Mouse (Mus musculus) midbrain, embryonic 12.5 days (tissue): Measurements from ENCODE around the gene Slc17a6. TPM values are rescaled to one million over a fixed set of nuclear protein-coding genes. Genes with fewer than 3 reads are reported as not detected.

Source experiments
- ATAC-seq: fragments of 200-750 bp; cut with Nextera tagmentation; 2 replicates; pipeline ENCODE4 v1.8.0; 2017; ENCODE audit warnings: low read depth, moderate TSS enrichment, moderate library complexity; ENCODE audit not compliant: low FRiP score
- H3K27ac ChIP-seq: fragments of 300-500 bp; sonication (generic); replicated peaks from 2 replicates; pipeline ENCODE4 v1.5.1; 2016; ENCODE audit warnings: mild to moderate bottlenecking
- H3K27me3 ChIP-seq: fragments of 300-500 bp; sonication (generic); 2 replicates; pipeline ENCODE4 v1.6.1; 2016; ENCODE audit warnings: mild to moderate bottlenecking
- H3K36me3 ChIP-seq: fragments of 300-500 bp; sonication (generic); 2 replicates; pipeline ENCODE4 v1.6.1; 2016
- H3K4me1 ChIP-seq: fragments of 300-500 bp; sonication (generic); 2 replicates; pipeline ENCODE4 v1.6.1; 2016
- H3K4me2 ChIP-seq: fragments of 300-500 bp; sonication (generic); replicated peaks from 2 replicates; pipeline ENCODE4 v1.6.1; 2016; ENCODE audit warnings: mild to moderate bottlenecking, moderate library complexity
- H3K4me3 ChIP-seq: fragments of 300-500 bp; sonication (generic); 2 replicates; pipeline ENCODE4 v1.5.1; 2016; ENCODE audit warnings: mild to moderate bottlenecking
- H3K9ac ChIP-seq: fragments of 300-500 bp; sonication (generic); replicated peaks from 2 replicates; pipeline ENCODE4 v1.6.1; 2016; ENCODE audit warnings: mild to moderate bottlenecking, moderate library complexity
- H3K9me3 ChIP-seq: fragments of 300-500 bp; sonication (generic); 2 replicates; pipeline ENCODE4 v1.6.1; 2016; ENCODE audit warnings: mild to moderate bottlenecking
- WGBS: fragments of 180-500 bp; shearing (Covaris S2); methylation state at CpG from one replicate; pipeline ENCODE4 v1.1.7; 2016; 5-methylcytosine and 5-hydroxymethylcytosine counted together
- polyA plus RNA-seq: library from polyadenylated mRNA; unstranded; fragments of >200 nt; fragmentation: Nextera tagmentation; extraction: Ambion mirVana; gene quantifications from 2 replicates; pipeline ENCODE4 v1.2.1, GENCODE M21; 2016

The Slc17a6 gene
- polyA plus RNA-seq, 1 experiment from 2014 or later = 52.6 TPM

GRCm38 (mm10) chr7:51626451-51627000 is 4.7 kb downstream of the Slc17a6 start:
- no peak for ATAC-seq
- peaks cover 22% of the 10 kb centered on the region for H3K4me1 ChIP-seq
- WGBS = under 1% methylated on average over 16 of the region's 16 CpGs
- H3K27me3 ChIP-seq = peaks cover 69% of the 10 kb centered on the region
- peak overlapping the region; percentile 53 for H3K4me2 ChIP-seq
- peak overlapping the region; percentile 92 for H3K27ac ChIP-seq
- H3K36me3 ChIP-seq = no peaks in the 10 kb centered on the region
- peak overlapping the region; percentile 40 for H3K4me3 ChIP-seq
- H3K9me3 ChIP-seq = no peaks in the 10 kb centered on the region
- peak overlapping the region; percentile 70 for H3K9ac ChIP-seq

- WGBS = under 1% methylated on average over 26 of the region's 26 CpGs
Measured at GRCm38 (mm10) chr7:51627001-51627631, 5.3 kb downstream of the Slc17a6 start.

DNA sequence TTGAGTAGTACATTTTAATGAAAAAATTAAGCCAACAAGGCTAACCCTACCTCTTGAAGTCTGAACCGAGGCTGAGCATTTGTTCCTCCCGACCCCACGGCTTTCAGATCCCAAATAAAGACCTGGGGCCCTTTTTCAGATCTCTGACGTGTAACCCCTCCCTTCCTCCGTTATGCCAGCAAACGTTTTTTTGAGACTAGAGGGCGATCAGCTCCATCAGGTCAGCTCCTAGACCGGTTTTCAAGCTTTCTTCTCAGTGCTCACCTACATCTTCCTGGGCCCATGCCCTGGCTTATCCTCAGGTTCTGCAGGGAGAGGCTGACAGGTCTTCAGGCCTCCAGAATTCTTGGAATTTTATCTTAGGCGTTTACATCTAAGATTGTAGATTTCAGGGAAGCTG is 5.9 kb downstream of the Slc17a6 start:
- peaks cover 60% of the 10 kb centered on the region for H3K27me3 ChIP-seq
- under 1% methylated on average over 9 of the region's 9 CpGs for WGBS
- peak overlapping the region; percentile 53 for H3K4me2 ChIP-seq
- ATAC-seq = no peak; the same call in 1 of the 2 replicates
- peak overlapping the region; percentile 92 for H3K27ac ChIP-seq
- no peaks in the 10 kb centered on the region for H3K36me3 ChIP-seq
- H3K4me3 ChIP-seq = peak overlapping the region; percentile 40
- peak overlapping the region; percentile 70 for H3K9ac ChIP-seq
- H3K4me1 ChIP-seq = peaks cover 20% of the 10 kb centered on the region
- H3K9me3 ChIP-seq = no peaks in the 10 kb centered on the region

More at GRCm38 (mm10) chr7:51627001-51627631, 5.3 kb downstream of the Slc17a6 start:
- Histone ChIP-seq H3K27me3 (peaks cover 65% of the 10 kb centered on the region), H3K9me3 (no peaks in the 10 kb centered on the region), H3K4me3 (peak overlapping the region; percentile 40), H3K36me3 (no peaks in the 10 kb centered on the region), H3K27ac (peak overlapping the region; percentile 92), H3K4me1 (peaks cover 19% of the 10 kb centered on the region), H3K9ac (peak overlapping the region; percentile 70), H3K4me2 (peak overlapping the region; percentile 53)
- ATAC-seq = peak; percentile 91

DNA sequence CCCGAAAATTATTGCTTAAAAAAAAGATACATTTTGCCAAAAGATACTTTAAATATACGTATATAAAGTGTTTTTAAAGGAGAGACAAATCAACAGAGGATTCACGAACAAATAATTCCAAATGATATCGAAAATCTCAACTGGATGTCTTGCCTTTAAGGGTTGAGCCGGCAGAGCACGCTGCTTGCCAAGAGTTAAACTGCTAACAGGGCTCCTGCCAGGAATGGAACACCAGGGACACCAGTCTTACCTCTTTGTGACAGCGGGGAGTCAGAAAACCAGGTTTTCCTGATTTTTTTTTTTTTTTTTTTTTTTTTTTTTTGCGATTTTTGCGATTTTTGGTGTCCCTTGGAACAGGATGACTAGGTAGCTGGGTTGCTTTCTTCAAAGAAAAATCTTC is 6.5 kb downstream of the Slc17a6 start:
- Histone ChIP-seq H3K4me3 (0 out of 2 replicates have a peak overlapping the region, but pooled peaks have one; percentile 13), H3K27ac (peak overlapping the region; percentile 61; the same call in 1 of the 2 replicates), H3K27me3 (peaks cover 58% of the 10 kb centered on the region), H3K9me3 (no peaks in the 10 kb centered on the region), H3K4me1 (peaks cover 25% of the 10 kb centered on the region), H3K36me3 (no peaks in the 10 kb centered on the region), H3K9ac (no peak overlapping the region), H3K4me2 (peak overlapping the region; percentile 53)
- no peak for ATAC-seq
- 3% methylated on average over 9 of the region's 9 CpGs for WGBS

- Histone ChIP-seq H3K9ac (peak overlapping the region; percentile 44), H3K27ac (peak overlapping the region; percentile 83), H3K36me3 (no peaks in the 10 kb centered on the region), H3K4me1 (peaks cover 27% of the 10 kb centered on the region), H3K27me3 (peaks cover 50% of the 10 kb centered on the region), H3K4me3 (peak overlapping the region; percentile 24), H3K9me3 (no peaks in the 10 kb centered on the region), H3K4me2 (peak overlapping the region; percentile 46)
- whole genome bisulfite sequencing = 4% methylated on average over 3 of the region's 3 CpGs
- no peak for ATAC-seq
Measured at GRCm38 (mm10) chr7:51629206-51629605, 7.4 kb downstream of the Slc17a6 start.

- H3K4me1 ChIP-seq = peaks cover 20% of the 10 kb centered on the region
- 62% methylated on average over 3 of the region's 3 CpGs for WGBS
- H3K27me3 ChIP-seq = peaks cover 30% of the 10 kb centered on the region
- no peaks in the 10 kb centered on the region for H3K9me3 ChIP-seq
- H3K4me3 ChIP-seq = peak overlapping the region; percentile 25
- ATAC-seq = no peak
- peak overlapping the region; percentile 44 for H3K9ac ChIP-seq
- H3K4me2 ChIP-seq = peak overlapping the region; percentile 44
- no peaks in the 10 kb centered on the region for H3K36me3 ChIP-seq
- peak overlapping the region; percentile 81 for H3K27ac ChIP-seq
Measured at GRCm38 (mm10) chr7:51631171-51631570, 9.4 kb downstream of the Slc17a6 start.

DNA sequence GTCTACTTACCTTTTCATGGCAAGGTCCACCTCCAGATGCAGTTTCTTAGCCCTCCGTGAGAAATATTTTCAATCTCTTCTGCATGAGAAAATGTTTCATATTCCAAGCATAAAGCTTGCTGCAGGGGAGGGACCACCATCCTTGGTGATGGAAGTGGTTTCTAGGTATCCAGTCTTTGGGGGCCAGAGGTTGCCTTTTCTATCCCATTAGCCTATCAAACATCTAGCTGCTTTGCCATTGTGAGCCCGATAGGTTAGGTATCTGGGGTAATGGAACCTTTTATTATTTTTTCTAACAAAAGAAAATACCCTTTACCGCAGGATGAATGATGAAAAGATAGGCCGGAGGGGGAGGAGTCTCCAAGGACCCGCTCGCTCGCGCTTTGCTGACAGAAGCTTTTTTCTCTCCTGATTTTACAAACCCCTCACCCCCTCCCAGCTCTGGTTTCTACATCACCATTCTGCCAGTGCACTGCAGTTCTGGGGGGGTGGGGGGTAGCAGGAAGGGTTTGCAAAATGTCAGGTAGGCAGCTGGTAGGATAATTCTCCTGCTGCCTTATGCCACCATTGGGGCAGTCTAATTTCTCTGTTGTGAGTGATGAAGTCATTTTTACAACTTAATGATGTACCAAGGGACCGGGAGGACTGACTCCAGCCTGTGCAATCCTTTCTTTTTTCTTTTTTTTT is 10.9 kb downstream of the Slc17a6 start:
- Histone ChIP-seq H3K4me1 (peaks cover 11% of the 10 kb centered on the region), H3K27ac (peak overlapping the region; percentile 83), H3K9ac (no peak overlapping the region)

GRCm38 (mm10) chr7:51633230-51633844 is 11.5 kb downstream of the Slc17a6 start:
- peak; percentile 68 for ATAC-seq
- Histone ChIP-seq H3K27ac (peak overlapping the region; percentile 83), H3K27me3 (peaks cover 12% of the 10 kb centered on the region), H3K4me3 (no peak overlapping the region), H3K4me1 (peaks cover 9% of the 10 kb centered on the region), H3K9me3 (no peaks in the 10 kb centered on the region), H3K36me3 (no peaks in the 10 kb centered on the region), H3K4me2 (peak overlapping the region; percentile 24), H3K9ac (no peak overlapping the region)
- 2% methylated on average over 7 of the region's 7 CpGs for WGBS

More for the DNA sequence above, 10.9 kb downstream of the Slc17a6 start:
- Histone ChIP-seq H3K4me3 (peak overlapping the region; percentile 17; the same call in 1 of the 2 replicates), H3K9me3 (no peaks in the 10 kb centered on the region), H3K4me2 (peak overlapping the region; percentile 24), H3K27me3 (peaks cover 15% of the 10 kb centered on the region), H3K36me3 (no peaks in the 10 kb centered on the region)
- 6% methylated on average over 9 of the region's 9 CpGs for WGBS
- ATAC-seq = peak; percentile 85

- H3K4me2 ChIP-seq = no peak overlapping the region
- no peak overlapping the region for H3K9ac ChIP-seq
- no peaks in the 10 kb centered on the region for H3K9me3 ChIP-seq
- H3K27ac ChIP-seq = no peak overlapping the region
- ATAC-seq = peak; percentile 73; the same call in 1 of the 2 replicates
- WGBS = 79% methylated on average over 3 of the region's 3 CpGs
- H3K36me3 ChIP-seq = peaks cover 3% of the 10 kb centered on the region; the same call in 1 of the 2 replicates
- H3K27me3 ChIP-seq = no peaks in the 10 kb centered on the region
- H3K4me3 ChIP-seq = no peak overlapping the region
- no peaks in the 10 kb centered on the region for H3K4me1 ChIP-seq
Measured at GRCm38 (mm10) chr7:51657152-51657551, 35.3 kb downstream of the Slc17a6 start.

DNA sequence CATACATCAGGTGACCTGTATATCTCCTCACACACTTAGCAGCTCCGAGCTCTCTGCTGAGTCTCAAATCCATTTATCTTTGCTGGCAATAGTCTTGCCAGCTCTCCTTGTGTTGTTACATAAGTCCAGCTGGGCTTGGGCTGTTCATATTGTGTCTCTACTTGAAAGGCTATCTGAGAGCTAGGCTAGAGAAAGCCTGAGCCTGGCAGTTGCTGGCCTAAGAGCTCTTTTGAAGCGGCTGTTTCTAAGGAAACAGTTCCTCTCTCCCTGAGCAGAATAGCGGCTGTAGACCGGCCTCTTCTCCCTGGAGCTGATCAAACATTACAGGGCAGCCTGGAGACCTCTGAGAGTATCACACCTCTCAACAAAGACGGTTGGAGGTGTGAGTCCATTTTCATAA is 40.6 kb downstream of the Slc17a6 start:
- Histone ChIP-seq H3K4me1 (peaks cover 6% of the 10 kb centered on the region; the same call in 1 of the 2 replicates), H3K9me3 (no peaks in the 10 kb centered on the region), H3K4me3 (no peak overlapping the region), H3K27me3 (no peaks in the 10 kb centered on the region), H3K4me2 (no peak overlapping the region), H3K27ac (peak overlapping the region; percentile 39; the same call in 1 of the 2 replicates), H3K36me3 (peaks cover 3% of the 10 kb centered on the region; the same call in 1 of the 2 replicates), H3K9ac (no peak overlapping the region)
- ATAC-seq = peak; percentile 58
- WGBS = 26% methylated on average over 5 of the region's 5 CpGs

- WGBS = 81% methylated on average over 8 of the region's 8 CpGs
- no peaks in the 10 kb centered on the region for H3K27me3 ChIP-seq
- 0 out of 2 replicates have a peak, but pooled peaks cover 5% of the 10 kb centered on the region for H3K4me1 ChIP-seq
- ATAC-seq = peak; percentile 47; the same call in 1 of the 2 replicates
- H3K4me3 ChIP-seq = no peak overlapping the region
- H3K27ac ChIP-seq = peak overlapping the region; percentile 50
- H3K4me2 ChIP-seq = no peak overlapping the region
- H3K9ac ChIP-seq = no peak overlapping the region
- no peaks in the 10 kb centered on the region for H3K9me3 ChIP-seq
- H3K36me3 ChIP-seq = no peaks in the 10 kb centered on the region
Measured at GRCm38 (mm10) chr7:51693539-51694217, 71.9 kb downstream of the Slc17a6 start.
